Comparison of ENCODE assay signal across 7 mouse cellular contexts in genomic region chr6:5495961-5496853, GRCm38 (mm10). TPM values are rescaled to one million over a fixed set of nuclear protein-coding genes. Genes with fewer than 3 reads are reported as not detected.
DNase-seq lines count a peak whose midpoint lies in the region; ATAC-seq lines count a peak whose summit lies in the region.

Pdk4 (minus strand) TSS chr6:5496309.

- H3K27me3 ChIP-seq in embryonic facial prominence, embryonic 13.5 days: no peaks in the 10 kb centered on the region
- no peaks in the 10 kb centered on the region for H3K27me3 ChIP-seq in midbrain, embryonic 11.5 days (ENCODE audit: control insufficient read depth, insufficient read depth, low read length)
- no peaks in the 10 kb centered on the region for H3K27me3 ChIP-seq in stomach, embryonic 14.5 days (ENCODE audit: control insufficient read depth, insufficient read depth, low read length)

- WGBS in embryonic facial prominence, embryonic 13.5 days: under 1% methylated on average over 43 of the region's 43 CpGs
- 2% methylated on average over 43 of the region's 43 CpGs for WGBS in midbrain, embryonic 11.5 days
- under 1% methylated on average over 43 of the region's 43 CpGs for WGBS in stomach, embryonic 14.5 days

- peak within 1 kb of the TSS; percentile 96 for H3K4me2 ChIP-seq in embryonic facial prominence, embryonic 13.5 days
- H3K4me2 ChIP-seq in midbrain, embryonic 11.5 days: peak within 1 kb of the TSS; percentile 90
- peak within 1 kb of the TSS; percentile 99 for H3K4me2 ChIP-seq in stomach, embryonic 14.5 days (replicated peaks; ENCODE audit: low read depth, low read length)

- no peaks in the 10 kb centered on the region for H3K36me3 ChIP-seq in embryonic facial prominence, embryonic 13.5 days
- no peaks in the 10 kb centered on the region for H3K36me3 ChIP-seq in midbrain, embryonic 11.5 days (ENCODE audit: control insufficient read depth, insufficient read depth, low read length)
- H3K36me3 ChIP-seq in stomach, embryonic 14.5 days (ENCODE audit: control insufficient read depth, insufficient read depth, low read length): no peaks in the 10 kb centered on the region

- intact Hi-C loops in left cerebral cortex, postnatal 36 days (cut with DNase I): loop anchor here (10.0 kb wide), 1 partner anchor 81 kb away; no protein-coding TSS in a partner anchor

- peaks cover 2% of the 10 kb centered on the region; the same call in 1 of the 2 replicates for H3K4me1 ChIP-seq in embryonic facial prominence, embryonic 13.5 days
- no peaks in the 10 kb centered on the region for H3K4me1 ChIP-seq in midbrain, embryonic 11.5 days (ENCODE audit: control insufficient read depth, insufficient read depth, low read length)
- no peaks in the 10 kb centered on the region for H3K4me1 ChIP-seq in stomach, embryonic 14.5 days (ENCODE audit: control insufficient read depth, insufficient read depth, low read length)

- peak within 1 kb of the TSS; percentile 56 for H3K4me3 ChIP-seq in embryonic facial prominence, embryonic 13.5 days
- H3K4me3 ChIP-seq in midbrain, embryonic 11.5 days (ENCODE audit: low read depth, low read length): peak within 1 kb of the TSS; percentile 37
- H3K4me3 ChIP-seq in stomach, embryonic 14.5 days (ENCODE audit: low read depth, low read length): peak within 1 kb of the TSS; percentile 50

- peak within 1 kb of the TSS; percentile 74 for H3K9ac ChIP-seq in embryonic facial prominence, embryonic 13.5 days
- H3K9ac ChIP-seq in midbrain, embryonic 11.5 days (ENCODE audit: low read length): peak within 1 kb of the TSS; percentile 61
- peak within 1 kb of the TSS; percentile 21; the same call in 1 of the 2 replicates for H3K9ac ChIP-seq in stomach, embryonic 14.5 days (replicated peaks; ENCODE audit: low read depth, low read length)

- peak; percentile 95 for ATAC-seq in embryonic facial prominence, embryonic 13.5 days (ENCODE audit: insufficient number of reproducible peaks, insufficient read depth, low FRiP score, low TSS enrichment, low read depth)
- peak; percentile 82 for ATAC-seq in midbrain, embryonic 11.5 days (ENCODE audit: low FRiP score)
- ATAC-seq in stomach, embryonic 14.5 days (ENCODE audit: insufficient number of reproducible peaks, insufficient read depth, low FRiP score, low read depth): peak; percentile 89

- H3K27ac ChIP-seq in embryonic facial prominence, embryonic 13.5 days: peak within 1 kb of the TSS; percentile 44; the same call in 1 of the 2 replicates
- H3K27ac ChIP-seq in midbrain, embryonic 11.5 days (ENCODE audit: low read depth, low read length): no peak within 1 kb of the TSS
- no peak within 1 kb of the TSS for H3K27ac ChIP-seq in stomach, embryonic 14.5 days (ENCODE audit: low read length)

- no peaks in the 10 kb centered on the region for H3K9me3 ChIP-seq in embryonic facial prominence, embryonic 13.5 days
- H3K9me3 ChIP-seq in midbrain, embryonic 11.5 days (ENCODE audit: control insufficient read depth, low read length): no peaks in the 10 kb centered on the region
- no peaks in the 10 kb centered on the region for H3K9me3 ChIP-seq in stomach, embryonic 14.5 days (ENCODE audit: control insufficient read depth, low read depth, low read length)

- peak; percentile 64 for DNase-seq in brain, adult 2 months (ENCODE audit: low read depth, low spot score)
- peak; percentile 94 to 98 for DNase-seq in heart, adult 18-20 months
- DNase-seq in kidney, adult 18-20 months: peak; percentile 93
- DNase-seq in left cerebral cortex, postnatal 36 days (ENCODE audit: low spot score in 2 of 2): peak; percentile 46 to 48
- DNase-seq in midbrain, embryonic 11.5 days (ENCODE audit: low spot score, missing footprints): peak; percentile 95

RNA-seq across cellular contexts. Expression of gene Pdk4, which starts in this region (rescaled TPM):
- 2.4 and 2.9 TPM in 2 replicates for polyA plus RNA-seq in embryonic facial prominence, embryonic 13.5 days (2015; fragmentation: Nextera tagmentation; extraction: Ambion mirVana)
- total RNA-seq in heart, adult 18-20 months (2021): 1,000 to 10,000 TPM in 1 of 2 experiments, 100 to 1,000 TPM in 1; 411 to 1,240 TPM
- 10 to 100 TPM in 1 of 2 experiments, 1 to 10 TPM in 1; 9.4 to 10.4 TPM for total RNA-seq in left cerebral cortex, postnatal 36 days (2021)
- 0.41 and 0.42 TPM in 2 replicates for polyA plus RNA-seq in midbrain, embryonic 11.5 days (2014; fragmentation: Nextera tagmentation; extraction: Ambion mirVana)
- polyA plus RNA-seq in stomach, embryonic 14.5 days (2014; fragmentation: Nextera tagmentation; extraction: Ambion mirVana): 1.0 and 4.0 TPM in 2 replicates

Comparison
In these comparisons a context has a peak if more than half of its experiments do, and no peak if none do; other contexts are left out.
1. RNA of gene Pdk4 (total RNA-seq): 411 to 1,240 TPM in heart, adult 18-20 months; 9.4 to 10.4 TPM in left cerebral cortex, postnatal 36 days; every median in the first group is over 10 times any median in the second.
2. Peak in DNase-seq, ATAC-seq, H3K4me3 ChIP-seq, H3K9ac ChIP-seq and H3K4me2 ChIP-seq in midbrain, embryonic 11.5 days; RNA of the gene not detected or under 1 TPM.
3. H3K9ac ChIP-seq: peak in every context shown above with its lines; median percentile 74 in embryonic facial prominence, embryonic 13.5 days; 61 in midbrain, embryonic 11.5 days; 21 in stomach, embryonic 14.5 days.
4. Peak in every context shown above with its lines, with median percentiles within 50 percentile points of each other: DNase-seq, ATAC-seq, H3K4me2 ChIP-seq and H3K4me3 ChIP-seq.